Mouse (Mus musculus): Measurements from ENCODE around the gene Rln3. TPM values are rescaled to one million over a fixed set of nuclear protein-coding genes. Genes with fewer than 3 reads are reported as not detected.

Gene Rln3
- polyA plus RNA-seq, 1 experiment = 0.30 TPM

DNA sequence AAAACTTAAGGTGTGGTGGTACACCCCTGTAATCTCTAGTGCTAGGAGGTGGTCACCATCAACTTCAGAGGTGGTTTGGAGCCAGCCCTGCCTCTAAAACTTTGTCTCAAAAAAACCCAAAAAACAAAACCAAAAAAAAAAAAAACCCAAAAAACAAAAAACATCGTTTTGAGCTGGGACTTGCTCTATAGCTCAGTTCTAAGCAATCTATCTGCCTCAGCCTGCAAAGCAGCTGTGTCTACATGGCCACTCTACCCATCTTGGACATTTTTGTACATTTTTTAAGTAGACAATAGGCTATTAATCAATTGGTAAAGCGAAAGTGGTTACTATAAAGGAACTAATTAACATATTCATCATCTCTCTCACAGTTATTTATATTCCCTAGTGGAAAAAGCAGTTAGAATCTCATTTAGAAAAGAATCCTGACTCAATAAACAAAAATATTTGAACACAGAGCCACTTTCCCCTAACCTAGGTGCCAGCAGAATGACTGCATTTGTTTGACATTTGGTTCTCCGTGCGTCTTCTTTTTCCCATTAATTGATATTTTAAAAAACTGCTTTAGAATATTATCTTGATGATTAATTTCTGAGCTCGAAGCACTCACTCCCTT is 20.8 kb upstream of the Rln3 start:
- no peak for DNase-seq (ENCODE audit: low spot score)

DNA sequence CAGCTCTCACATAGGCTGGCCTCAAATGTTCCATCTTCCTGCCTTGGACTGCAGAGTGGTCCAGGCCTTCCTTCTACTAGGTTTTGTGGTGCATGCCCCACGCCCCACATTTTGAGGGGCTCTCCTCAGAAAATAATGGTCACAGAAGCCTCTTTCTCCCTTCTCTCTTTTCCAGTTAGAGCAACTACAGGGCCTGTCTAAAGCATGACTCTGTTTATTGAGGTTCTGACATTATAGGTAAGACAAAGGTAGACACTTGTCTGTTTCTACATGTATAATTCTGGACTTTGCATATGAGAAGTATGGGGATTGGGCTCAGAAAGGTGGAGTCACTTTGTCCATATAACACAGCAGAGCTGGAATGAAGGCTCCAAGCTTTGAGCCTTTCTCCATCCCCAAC is 20.2 kb upstream of the Rln3 start, which contains the start of gene Gm10643:
Gene Gm10643, minus strand, starts transcription at position 101 of the 400 bp plus-strand sequence.
- no peak for DNase-seq (ENCODE audit: low spot score)

DNA sequence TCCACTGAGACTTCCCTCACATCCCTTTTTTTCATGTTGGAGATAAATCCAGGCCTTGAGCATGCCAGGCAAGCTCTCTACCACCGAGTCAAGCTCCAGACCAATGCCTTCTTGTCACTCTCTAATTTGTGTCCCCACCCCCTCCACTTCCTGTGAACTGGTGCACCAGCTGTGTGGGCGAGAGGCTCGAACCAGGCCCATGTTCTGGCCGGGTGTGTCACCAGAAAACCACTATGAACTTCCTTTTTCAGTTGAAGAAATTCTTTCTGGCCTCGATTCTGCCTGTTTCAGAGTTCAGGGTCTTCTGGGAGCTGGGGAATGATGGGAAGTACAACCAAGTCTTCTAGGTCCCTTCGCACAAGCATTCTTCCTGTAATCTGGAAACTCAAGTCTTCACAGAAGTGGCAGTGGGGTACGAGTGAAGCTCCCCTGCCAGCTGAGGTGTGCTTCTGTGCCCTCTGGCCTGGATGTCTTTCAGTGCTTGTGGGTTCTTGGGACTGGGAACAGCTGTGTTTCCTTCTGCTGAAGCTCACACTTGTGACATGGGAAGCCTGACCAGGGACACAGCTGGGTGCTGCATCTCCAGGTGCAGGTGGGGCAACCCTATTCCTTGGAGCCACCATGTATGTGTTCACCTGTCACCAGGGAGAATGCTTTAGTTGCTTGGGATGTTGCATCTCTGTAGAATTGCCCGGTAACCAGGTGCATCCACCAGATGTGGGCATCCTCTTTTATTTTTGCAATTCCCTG is 19.2 kb upstream of the Rln3 start:
- DNase-seq (ENCODE audit: low spot score) = no peak

DNA sequence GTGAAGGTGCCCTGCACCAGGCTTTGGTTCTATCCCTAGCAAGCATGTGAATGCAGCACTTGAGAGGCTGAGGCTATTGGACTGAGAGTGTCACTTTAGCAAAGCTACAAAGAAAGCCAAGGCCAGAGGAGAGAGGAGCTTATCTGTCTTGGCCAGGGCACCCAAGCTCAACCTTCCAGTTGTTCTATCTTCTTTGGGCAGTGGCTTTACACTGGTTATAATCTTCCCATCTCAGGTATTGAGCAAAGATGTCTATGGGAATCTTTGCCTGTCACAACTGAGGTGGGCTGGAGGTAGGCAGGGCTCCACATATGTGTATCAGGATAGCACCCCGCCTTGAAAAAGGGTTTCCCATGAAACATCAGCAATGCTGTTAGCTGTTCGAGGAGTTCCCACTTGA is 15.4 kb upstream of the Rln3 start:
- no peak for DNase-seq (ENCODE audit: low spot score)

DNA sequence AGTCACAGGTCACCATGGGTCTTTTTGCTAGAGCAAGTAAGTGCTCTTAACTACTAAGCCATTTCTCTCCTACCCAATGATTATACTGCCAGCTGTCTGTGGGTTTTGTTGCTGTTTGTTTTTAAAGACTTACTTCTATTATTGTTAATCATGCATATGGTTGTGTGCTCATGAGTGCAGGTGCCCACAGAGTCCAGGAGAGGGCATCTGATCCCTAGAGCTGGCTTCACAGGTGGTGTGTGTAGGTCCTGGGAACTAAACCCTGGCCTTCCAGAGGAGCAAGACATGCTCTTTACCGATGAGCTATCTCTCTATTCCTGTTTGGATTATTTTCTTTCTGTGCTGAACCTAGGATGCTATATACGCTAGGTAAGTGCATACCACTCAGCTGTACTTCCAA is 14.4 kb upstream of the Rln3 start:
- no peak for DNase-seq (ENCODE audit: low spot score)

DNA sequence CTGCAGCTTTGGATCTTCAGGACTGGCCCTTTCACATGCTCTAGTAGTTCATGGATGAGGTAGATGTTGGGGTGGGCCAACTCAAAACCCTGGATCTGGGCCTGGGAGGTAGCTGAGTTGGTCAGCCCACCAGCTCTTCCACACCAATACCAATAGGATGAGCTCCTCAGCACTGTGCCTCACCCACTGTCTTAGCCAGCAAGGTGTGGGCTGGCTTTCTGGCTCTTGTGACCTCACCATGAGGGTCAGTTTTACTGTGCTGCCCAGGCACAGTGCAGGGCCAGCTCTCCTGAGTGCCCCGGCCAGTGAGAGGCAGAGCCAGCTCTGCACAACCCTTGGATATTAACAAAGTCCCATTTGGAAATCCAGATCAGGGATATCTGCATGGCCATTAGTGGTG is 13.0 kb upstream of the Rln3 start:
- no peak for DNase-seq (ENCODE audit: low spot score)

DNA sequence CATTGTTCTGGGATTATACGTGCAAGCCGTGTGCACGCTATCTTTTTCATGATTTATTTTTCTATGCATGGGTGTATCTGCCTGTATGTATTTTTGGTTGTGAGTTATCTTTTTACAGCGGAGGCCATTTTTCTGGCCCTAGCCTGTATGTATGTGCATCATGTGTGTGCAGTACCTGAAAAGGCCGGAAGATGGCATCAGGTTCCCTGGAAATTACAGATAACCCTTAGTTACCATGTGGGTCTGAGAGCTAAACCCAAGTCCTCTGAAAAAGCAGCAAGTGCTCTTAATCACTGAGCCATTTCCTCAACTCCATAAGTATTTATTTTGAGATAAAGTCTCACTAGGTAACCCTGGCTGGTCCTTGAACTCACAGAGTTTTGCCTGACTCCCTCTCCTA is 8.4 kb upstream of the Rln3 start:
- no peak for DNase-seq (ENCODE audit: low spot score)

DNA sequence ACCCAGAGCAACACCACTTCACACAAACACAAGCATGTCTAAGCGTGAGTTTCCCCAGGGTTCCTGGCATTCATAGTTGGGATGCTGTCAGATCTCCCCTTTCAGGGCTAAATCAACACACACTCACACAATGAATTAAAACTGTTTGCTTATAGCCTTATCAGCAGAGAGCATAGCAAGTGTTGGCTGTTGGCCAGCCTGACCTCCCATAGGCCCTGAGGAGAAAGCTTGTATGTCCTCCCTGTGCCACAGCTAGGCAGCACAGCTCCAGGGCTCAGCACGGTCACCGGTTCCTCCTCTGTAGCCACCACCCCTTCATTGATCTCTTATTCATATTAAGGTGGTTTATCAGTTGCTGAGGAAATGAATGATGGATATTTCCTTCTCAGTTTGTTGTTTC is 7.9 kb upstream of the Rln3 start:
- no peak for DNase-seq (ENCODE audit: low spot score)

DNA sequence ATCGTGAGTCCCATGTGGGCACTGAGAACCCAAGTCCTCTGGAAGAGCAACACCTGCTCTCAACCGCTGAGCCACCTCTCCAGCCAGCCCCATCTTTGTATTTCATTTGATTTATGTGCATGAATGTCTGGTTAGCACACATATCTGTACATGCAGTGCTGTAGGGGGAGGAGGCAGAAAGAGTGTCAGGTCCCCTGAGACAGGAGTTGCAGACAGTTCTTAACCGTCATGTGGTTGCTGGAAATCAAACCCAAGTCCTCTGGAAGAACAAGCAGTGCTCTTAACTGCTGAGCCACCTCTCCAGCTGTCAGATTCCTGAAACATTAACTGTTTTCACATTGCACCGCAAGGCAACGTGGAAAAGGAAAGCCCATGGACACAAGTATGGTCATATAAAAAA is 3.4 kb upstream of the Rln3 start:
- no peak for DNase-seq (ENCODE audit: low spot score)

DNA sequence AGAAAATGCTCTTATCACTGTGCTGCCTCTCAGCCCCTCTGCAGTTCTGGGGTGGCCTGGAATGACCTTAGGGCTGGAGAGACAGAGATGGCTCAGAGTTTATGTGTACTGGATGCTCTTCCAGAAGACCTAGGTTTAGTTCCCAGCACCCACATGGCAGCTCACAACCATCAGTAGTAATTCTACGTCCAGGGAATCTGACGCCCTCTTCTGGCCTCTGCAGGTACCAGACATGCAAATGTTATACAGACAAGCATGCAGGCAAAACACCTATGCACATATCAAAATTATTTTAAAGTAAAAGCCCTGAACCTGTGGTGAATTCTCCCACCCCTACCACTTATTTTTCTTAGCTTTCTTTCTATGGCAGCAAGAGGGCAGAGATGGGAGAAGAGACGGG is 1.7 kb upstream of the Rln3 start:
- DNase-seq (ENCODE audit: low spot score) = no peak

DNA sequence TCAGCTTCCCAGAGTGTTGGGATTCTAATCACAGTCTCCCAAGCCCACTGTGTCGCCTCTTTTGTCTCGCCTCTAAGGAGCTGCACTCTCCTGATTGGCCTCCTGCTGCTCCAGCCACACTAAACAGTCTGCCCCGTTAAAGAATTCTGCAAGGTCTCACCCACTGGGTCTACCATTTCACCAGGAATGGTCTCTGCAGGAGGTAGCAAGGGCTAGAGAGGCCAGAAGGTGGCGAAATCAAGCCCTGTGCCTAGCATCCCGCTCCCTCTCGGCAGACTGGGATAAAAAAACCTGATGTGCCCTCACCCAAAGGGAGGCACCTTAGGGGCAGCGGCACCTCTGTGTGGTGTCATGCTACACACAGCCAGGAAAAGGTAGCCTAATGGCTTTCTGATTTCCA is 697 bp downstream of the Rln3 start:
- no peak for DNase-seq (ENCODE audit: low spot score)

DNA sequence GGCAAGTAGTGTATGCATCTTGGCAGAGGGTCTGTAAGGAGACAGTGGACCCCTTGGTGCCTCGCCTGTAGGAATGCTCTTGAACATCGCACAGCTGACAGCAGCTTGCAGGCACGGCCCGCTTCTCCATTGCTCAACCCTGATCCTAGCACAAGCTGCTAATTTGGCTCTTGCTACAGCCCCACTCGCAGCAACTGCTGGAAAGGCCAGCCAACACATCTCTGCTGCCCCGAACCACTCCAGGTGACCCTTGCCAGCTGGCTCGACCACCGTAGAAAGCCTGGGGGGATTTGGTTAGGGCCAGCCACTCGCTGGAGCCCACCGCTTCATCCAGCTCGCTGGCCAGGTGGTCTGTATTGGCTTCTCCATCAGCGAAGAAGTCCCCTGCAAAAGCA is 1.9 kb downstream of the Rln3 start:
- DNase-seq (ENCODE audit: low spot score) = no peak

DNA sequence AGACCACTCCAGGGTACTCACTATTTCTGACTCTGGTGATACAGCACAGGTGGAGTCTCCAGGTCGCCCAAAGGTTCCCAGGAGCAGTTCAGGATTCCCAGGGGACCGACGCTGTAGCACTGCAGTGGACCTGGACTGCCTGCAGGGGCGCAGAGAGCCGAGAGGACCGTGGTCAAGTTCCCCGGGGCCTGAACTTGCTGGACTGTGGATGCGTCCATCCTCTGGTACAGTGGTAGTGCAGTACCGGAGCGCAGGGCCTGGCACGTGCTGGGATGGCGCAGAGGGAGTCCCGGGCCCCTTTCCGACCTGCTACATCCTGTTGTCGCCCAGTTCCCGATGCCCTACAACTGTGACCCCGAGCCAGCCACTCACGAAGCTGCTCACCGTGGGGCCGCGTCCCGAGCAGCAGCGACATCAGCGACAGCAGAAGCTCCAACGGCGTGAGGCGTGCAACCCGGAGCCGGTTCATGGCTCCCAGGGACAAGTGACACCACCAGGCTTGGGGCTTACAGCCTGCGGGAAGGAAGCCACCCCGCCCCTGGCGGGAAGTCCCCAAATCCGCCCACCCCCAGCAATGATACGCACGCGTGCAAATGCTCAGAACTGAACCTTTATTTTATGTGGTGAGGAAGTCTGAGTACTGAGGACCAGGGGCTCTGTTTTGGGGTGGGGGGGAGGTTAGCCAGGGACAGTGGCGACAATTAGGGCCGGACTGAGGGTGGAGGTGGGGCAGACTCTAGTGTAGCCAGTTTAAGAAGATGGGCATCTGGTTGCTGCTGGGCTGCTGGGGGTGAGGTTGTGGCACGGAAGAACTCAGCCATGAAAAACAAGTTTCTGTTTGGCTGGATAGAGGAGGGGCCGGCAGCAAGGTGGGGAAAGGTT is 2.5 kb downstream of the Rln3 start, which contains the start of gene Il27ra:
Gene Il27ra, minus strand, starts transcription at position 524 of the 882 bp plus-strand sequence.
- DNase-seq (ENCODE audit: low spot score) = no peak

DNA sequence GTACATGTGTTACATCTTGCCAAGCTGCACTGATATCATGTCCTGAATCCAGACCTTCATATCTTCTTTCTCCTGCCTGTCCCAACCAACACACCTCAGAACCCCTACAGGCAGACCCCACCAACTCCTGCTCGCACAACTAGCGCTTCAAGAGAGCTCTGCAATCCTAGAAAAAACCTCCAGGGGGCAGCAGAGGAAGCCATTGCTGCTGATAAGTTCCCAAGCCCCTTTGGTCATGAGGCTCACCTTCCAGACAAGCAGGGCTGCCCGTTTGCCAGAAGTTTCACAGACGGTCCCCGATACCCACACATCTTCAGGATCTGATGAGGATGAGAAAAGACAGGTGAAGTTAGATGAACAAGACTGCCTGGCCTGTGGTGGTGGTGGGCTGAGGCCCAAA is 5.8 kb downstream of the Rln3 start:
- no peak for DNase-seq (ENCODE audit: low spot score)

DNA sequence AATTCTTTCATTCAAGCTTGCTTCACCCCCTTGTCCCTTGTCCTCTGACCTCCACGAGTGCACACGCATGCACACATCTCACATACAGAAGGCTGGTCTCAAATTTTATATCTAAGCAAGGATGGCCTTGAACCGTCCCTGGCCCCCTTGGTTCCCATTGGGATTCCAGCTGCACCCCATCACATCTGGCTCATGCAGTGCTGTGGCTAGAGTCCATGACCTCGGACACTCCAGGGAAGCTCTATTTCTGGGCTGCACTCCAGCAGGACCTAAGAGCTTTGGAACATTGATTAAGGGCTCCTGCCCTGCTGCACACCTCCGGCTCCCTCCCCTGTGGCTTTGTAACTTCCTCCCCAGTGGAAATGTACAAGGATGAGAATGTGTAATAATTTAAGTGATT is 6.8 kb downstream of the Rln3 start:
- no peak for DNase-seq (ENCODE audit: low spot score)

DNA sequence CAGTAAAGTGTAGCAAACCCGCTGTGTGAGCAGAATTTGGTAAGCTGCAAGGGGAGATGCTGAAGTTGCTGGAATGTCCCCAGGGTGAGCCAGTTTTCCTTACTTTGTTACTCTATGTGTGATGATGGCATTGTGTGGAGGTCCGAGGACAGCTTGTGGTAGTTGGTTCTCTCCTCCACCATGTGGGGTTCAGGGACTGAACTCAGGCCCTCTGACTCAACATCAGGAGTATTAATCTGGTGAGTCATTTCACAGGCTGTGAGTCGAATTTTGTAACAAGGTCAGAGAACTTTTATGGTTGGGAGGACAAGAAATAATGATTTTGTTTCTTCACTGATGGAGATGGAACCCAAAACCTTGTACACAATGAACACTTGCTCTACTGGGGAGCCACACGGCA is 12.0 kb downstream of the Rln3 start:
- no peak for DNase-seq (ENCODE audit: low spot score)

DNA sequence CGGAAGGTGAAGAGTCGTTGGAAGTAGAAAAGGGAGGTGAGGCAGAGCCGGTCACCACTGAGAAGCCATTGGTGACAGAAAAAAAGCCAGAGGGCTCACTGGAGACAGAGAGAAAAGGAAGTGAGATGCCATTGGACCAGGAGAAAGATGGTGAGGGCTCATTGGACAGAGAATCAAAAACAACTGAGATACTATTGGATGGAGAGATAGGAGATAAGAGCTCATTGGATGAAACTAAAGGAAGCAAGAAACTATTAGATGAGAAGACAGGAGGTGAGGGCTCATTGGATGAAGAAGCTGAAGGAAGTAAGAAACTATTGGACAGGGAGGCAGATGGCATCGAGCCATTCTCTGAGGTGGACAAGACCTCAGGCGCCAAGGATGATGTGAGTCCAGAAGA is 15.5 kb downstream of the Rln3 start:
- no peak for DNase-seq (ENCODE audit: low spot score)

DNA sequence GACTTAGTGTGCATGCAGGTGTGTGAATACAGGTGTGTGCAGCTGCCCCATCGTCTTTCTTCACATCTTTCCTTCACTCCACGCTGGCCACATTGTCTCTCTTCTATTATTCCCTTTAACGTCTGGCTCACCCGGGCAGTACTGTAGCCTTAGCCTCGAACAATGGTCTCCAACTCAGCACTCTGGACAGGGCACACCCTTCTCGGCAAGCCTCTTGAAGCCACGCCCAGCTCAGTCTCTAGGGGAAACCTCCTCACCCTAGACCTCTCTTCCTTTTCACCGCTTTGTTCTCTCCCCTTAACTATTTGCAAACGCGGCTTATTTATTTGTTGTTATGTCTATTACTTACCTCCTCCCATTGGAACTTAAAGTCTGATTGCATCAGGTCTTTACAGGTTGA is 17.4 kb downstream of the Rln3 start:
- DNase-seq (ENCODE audit: low spot score) = no peak

DNA sequence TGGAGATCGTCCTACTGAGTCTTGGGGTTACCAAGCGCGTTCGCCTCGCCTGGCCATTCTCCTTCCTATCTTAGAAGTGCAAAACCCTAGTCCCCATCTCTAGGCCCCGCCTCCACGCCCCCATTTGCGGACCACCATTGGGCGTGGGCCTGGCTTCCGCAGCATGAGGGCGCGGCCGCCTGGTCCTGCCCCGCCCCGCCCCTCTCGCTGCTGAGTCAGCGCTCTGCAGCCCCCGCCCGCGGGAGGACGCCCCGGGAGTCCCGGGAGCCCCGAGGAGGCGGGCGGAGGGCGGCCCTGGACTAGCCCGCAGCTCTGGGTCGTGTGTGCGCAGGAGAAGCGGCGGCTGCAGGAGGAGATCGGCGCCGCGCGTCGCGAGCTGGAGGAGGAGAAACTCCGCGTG is 18.9 kb downstream of the Rln3 start:
- DNase-seq (ENCODE audit: low spot score) = no peak

DNA sequence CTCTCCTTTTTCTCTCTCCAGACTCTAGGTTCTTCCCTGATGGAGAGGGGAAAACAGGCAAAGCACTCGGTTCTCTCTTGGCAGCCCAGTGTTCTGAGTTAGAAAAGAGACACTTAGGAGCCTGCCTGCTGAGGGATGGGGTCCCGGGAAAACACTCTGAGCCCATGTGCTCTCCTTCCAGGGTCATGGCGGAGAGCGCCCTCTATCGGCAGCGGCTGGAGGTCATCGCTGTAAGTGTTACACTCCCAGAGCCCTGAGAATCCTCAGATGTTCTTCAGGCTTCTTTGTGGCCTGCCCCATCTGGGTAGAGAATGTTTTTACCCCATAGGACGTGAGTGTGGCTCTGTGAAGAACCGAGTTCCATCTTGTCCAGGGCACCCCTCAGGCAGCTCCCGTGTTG is 20.6 kb downstream of the Rln3 start:
- DNase-seq (ENCODE audit: low spot score) = no peak

DNA sequence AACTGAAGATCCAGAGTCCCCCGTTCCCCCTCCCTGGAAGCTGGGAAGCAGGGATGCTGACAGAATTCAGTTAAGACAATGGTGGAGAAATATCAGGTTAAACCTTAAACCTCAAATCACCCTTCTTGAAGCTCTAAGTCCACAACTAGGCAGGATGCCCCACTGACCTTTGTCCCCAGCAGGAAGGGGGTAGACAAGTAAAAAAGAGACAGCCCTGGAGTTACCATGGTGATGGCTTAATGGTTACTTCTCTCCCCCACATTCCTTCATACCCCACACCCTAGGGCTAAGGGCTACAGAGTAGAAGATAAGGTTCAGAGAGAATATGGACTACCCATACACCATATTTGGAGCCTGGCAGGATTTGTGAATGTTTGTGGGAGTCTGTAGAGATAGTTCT is 21.2 kb downstream of the Rln3 start:
- no peak for DNase-seq (ENCODE audit: low spot score)

DNA sequence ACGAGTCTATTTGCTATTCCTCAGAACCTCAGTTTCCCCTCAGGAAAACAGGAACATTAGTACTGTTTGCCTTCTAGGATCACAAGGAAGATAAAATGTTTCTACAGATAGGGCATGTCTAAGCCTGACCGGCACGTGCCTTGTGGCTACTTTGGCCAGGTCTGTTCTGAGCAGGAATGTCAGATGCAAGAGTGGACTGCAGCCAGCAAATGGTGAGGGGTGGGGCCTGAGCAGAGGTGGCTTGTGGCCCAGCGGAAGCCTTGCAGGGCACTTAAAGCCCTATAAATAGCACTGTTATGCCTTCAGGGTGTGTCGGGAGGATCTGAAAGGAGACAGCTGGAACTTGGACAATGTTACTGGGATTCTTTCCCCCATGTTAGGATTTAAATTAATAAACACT is 21.7 kb downstream of the Rln3 start:
- DNase-seq (ENCODE audit: low spot score) = no peak

DNA sequence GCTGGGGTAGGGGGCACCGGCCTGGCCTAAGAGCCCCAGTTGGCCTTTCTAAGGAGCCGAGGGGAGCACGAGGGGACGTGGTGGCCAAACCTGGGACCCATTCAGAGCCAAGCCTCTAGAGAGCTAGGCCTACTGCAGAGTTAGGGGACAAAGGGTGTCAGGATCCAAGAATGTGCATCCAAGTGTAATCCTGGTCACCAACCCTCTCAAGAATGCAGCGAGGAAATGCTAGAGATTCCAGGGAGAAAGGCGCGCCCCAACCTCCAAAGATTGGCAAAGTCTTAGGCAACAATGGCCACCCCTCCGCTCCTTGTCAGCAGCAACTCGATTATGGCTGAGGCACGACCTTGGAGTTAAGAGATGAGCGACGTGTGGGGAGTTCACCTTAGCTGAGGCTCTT is 23.2 kb downstream of the Rln3 start:
- DNase-seq (ENCODE audit: low spot score) = no peak

Data from urinary bladder, adult 2 months (tissue).